8 mouse cellular contexts compared by ENCODE assay signal in the genomic region with DNA sequence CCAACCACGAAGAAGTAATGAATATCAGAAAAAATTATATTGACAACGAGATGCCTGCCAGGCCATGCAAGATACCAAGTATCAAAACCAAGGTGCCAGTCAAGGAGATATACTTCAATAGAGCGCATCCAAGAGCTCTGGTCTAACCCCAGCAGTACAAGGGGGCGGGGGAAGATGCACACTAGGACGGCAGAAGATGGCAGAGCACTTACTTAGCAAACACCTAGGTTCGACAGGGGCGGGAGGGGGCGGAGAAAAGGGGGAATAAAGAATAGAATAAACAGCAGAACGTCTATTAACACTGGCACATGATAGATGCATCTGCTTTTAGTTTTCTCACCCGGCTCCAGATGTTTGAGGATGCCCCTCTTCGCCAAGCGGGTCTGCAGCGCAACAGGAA. TPM values are rescaled to one million over a fixed set of nuclear protein-coding genes. Genes with fewer than 3 reads are reported as not detected.
DNase-seq lines count a peak whose midpoint lies in the region; ATAC-seq and TF ChIP-seq lines count a peak whose summit lies in the region.

No protein-coding gene starts in this region.

- peak overlapping the region; percentile 53 for H3K4me2 ChIP-seq in intestine, embryonic 15.5 days (replicated peaks)
- peak overlapping the region; percentile 58 for H3K4me2 ChIP-seq in neural tube, embryonic 15.5 days

- H3K9ac ChIP-seq in intestine, embryonic 15.5 days, result peak overlapping the region; percentile 37; the same call in 1 of the 2 replicates
- H3K9ac ChIP-seq in neural tube, embryonic 15.5 days (replicated peaks), result peak overlapping the region; percentile 47

- DNase-seq in left cerebral cortex, adult 2 months (ENCODE audit: extremely low spot score in 1 of 2, low spot score in 2 of 2), result no peak
- DNase-seq in left cerebral cortex, postnatal 10 days (ENCODE audit: extremely low spot score in 1 of 2, low spot score in 2 of 2), result no peak
- no peak for DNase-seq in gastrocnemius, postnatal 36 days
- DNase-seq in c-Kit-positive CD71-positive TER-119-positive erythroid progenitor cells, embryonic 14.5 days (ENCODE audit: low spot score), result no peak
- no peak for DNase-seq in right cerebral cortex, adult 18-20 months

- H3K27me3 ChIP-seq in intestine, embryonic 15.5 days (replicated peaks), result no peaks in the 10 kb centered on the region
- H3K27me3 ChIP-seq in neural tube, embryonic 15.5 days (replicated peaks), result no peaks in the 10 kb centered on the region

- no peaks in the 10 kb centered on the region for H3K9me3 ChIP-seq in intestine, embryonic 15.5 days
- no peaks in the 10 kb centered on the region for H3K9me3 ChIP-seq in neural tube, embryonic 15.5 days (replicated peaks)

- no peak for ATAC-seq in intestine, embryonic 15.5 days
- ATAC-seq in neural tube, embryonic 15.5 days (ENCODE audit: low FRiP score), result no peak

- no peaks in the 10 kb centered on the region for H3K36me3 ChIP-seq in intestine, embryonic 15.5 days
- peaks cover 17% of the 10 kb centered on the region for H3K36me3 ChIP-seq in neural tube, embryonic 15.5 days

- 29% methylated on average over 13 of the region's 13 CpGs for WGBS in intestine, embryonic 15.5 days
- WGBS in neural tube, embryonic 15.5 days, result 25% methylated on average over 13 of the region's 13 CpGs

- no peak for TF ChIP-seq CTCF in left cerebral cortex, adult 2 months (IDR thresholded peaks at IDR 0.05)

- intact Hi-C loops in left cerebral cortex, adult 2 months (cut with DNase I), result no loop called here
- intact Hi-C loops in left cerebral cortex, postnatal 10 days (cut with DNase I), result no loop called here
- intact Hi-C loops in gastrocnemius, postnatal 36 days (cut with DNase I), result no loop called here

- H3K4me1 ChIP-seq in brown adipose tissue, adult 24 weeks (ENCODE audit: control insufficient read depth, insufficient read depth, insufficient read length, low read length), result no peaks in the 10 kb centered on the region
- no peaks in the 10 kb centered on the region for H3K4me1 ChIP-seq in intestine, embryonic 15.5 days (replicated peaks)
- peaks cover 16% of the 10 kb centered on the region for H3K4me1 ChIP-seq in neural tube, embryonic 15.5 days

- H3K4me3 ChIP-seq in left cerebral cortex, adult 2 months, result peak overlapping the region; percentile 66
- peak overlapping the region; percentile 67 for H3K4me3 ChIP-seq in brown adipose tissue, adult 24 weeks (ENCODE audit: insufficient read depth, low read depth, low read length)
- peak overlapping the region; percentile 57 for H3K4me3 ChIP-seq in intestine, embryonic 15.5 days (replicated peaks)
- peak overlapping the region; percentile 54 for H3K4me3 ChIP-seq in neural tube, embryonic 15.5 days (replicated peaks)

- no peak overlapping the region for H3K27ac ChIP-seq in left cerebral cortex, adult 2 months
- peak overlapping the region; percentile 66 for H3K27ac ChIP-seq in brown adipose tissue, adult 24 weeks (replicated peaks; ENCODE audit: low read depth, low read length)
- 0 out of 2 replicates have a peak overlapping the region, but pooled peaks have one; percentile 69 for H3K27ac ChIP-seq in intestine, embryonic 15.5 days
- peak overlapping the region; percentile 90 for H3K27ac ChIP-seq in neural tube, embryonic 15.5 days (replicated peaks)

RNA-seq across cellular contexts. Expression of a gene that starts 0.9 kb away (rescaled TPM):
- total RNA-seq in left cerebral cortex, adult 2 months (2021), result 10 to 100 TPM; 80.5 to 83.6 TPM
- total RNA-seq in left cerebral cortex, postnatal 10 days (2021), result 10 to 100 TPM; 77.7 to 81.3 TPM
- 25.0 and 29.5 TPM in 2 replicates for polyA plus RNA-seq in brown adipose tissue, adult 24 weeks (2012; ENCODE audit: insufficient read depth, insufficient read length, missing spikeins)
- 101 and 104 TPM in 2 replicates for polyA plus RNA-seq in intestine, embryonic 15.5 days (2015; fragmentation: Nextera tagmentation; extraction: Ambion mirVana)
- 194 and 201 TPM in 2 replicates for polyA plus RNA-seq in neural tube, embryonic 15.5 days (2015; fragmentation: Nextera tagmentation; extraction: Ambion mirVana)
- 10 to 100 TPM; 21.2 to 22.0 TPM for total RNA-seq in gastrocnemius, postnatal 36 days (2021)

RNA-seq across cellular contexts. Expression of a gene that starts 0.9 kb away (rescaled TPM):
- total RNA-seq in left cerebral cortex, adult 2 months (2021), result 10 to 100 TPM; 19.3 to 27.4 TPM
- 10 to 100 TPM; 25.5 to 34.1 TPM for total RNA-seq in left cerebral cortex, postnatal 10 days (2021)
- 47.7 and 50.3 TPM in 2 replicates for polyA plus RNA-seq in brown adipose tissue, adult 24 weeks (2012; ENCODE audit: insufficient read depth, insufficient read length, missing spikeins)
- 128 and 131 TPM in 2 replicates for polyA plus RNA-seq in intestine, embryonic 15.5 days (2015; fragmentation: Nextera tagmentation; extraction: Ambion mirVana)
- polyA plus RNA-seq in neural tube, embryonic 15.5 days (2015; fragmentation: Nextera tagmentation; extraction: Ambion mirVana), result 152 TPM in 2 replicates
- 10 to 100 TPM; 35.3 to 39.1 TPM for total RNA-seq in gastrocnemius, postnatal 36 days (2021)

RNA-seq across cellular contexts. Expression of a gene that starts 9.4 kb away (rescaled TPM):
- total RNA-seq in left cerebral cortex, adult 2 months (2021), result not detected
- total RNA-seq in left cerebral cortex, postnatal 10 days (2021), result not detected
- polyA plus RNA-seq in brown adipose tissue, adult 24 weeks (2012; ENCODE audit: insufficient read depth, insufficient read length, missing spikeins), result not detected in 2 replicates
- not detected in 2 replicates for polyA plus RNA-seq in intestine, embryonic 15.5 days (2015; fragmentation: Nextera tagmentation; extraction: Ambion mirVana)
- not detected in 2 replicates for polyA plus RNA-seq in neural tube, embryonic 15.5 days (2015; fragmentation: Nextera tagmentation; extraction: Ambion mirVana)
- total RNA-seq in gastrocnemius, postnatal 36 days (2021), result not detected

RNA-seq across cellular contexts. Expression of a gene that starts 11.1 kb away (rescaled TPM):
- total RNA-seq in left cerebral cortex, adult 2 months (2021), result not detected
- not detected for total RNA-seq in left cerebral cortex, postnatal 10 days (2021)
- not detected in 2 replicates for polyA plus RNA-seq in brown adipose tissue, adult 24 weeks (2012; ENCODE audit: insufficient read depth, insufficient read length, missing spikeins)
- polyA plus RNA-seq in intestine, embryonic 15.5 days (2015; fragmentation: Nextera tagmentation; extraction: Ambion mirVana), result not detected in 2 replicates
- not detected in 2 replicates for polyA plus RNA-seq in neural tube, embryonic 15.5 days (2015; fragmentation: Nextera tagmentation; extraction: Ambion mirVana)
- total RNA-seq in gastrocnemius, postnatal 36 days (2021), result not detected

RNA-seq across cellular contexts. Expression of a gene that starts 14.4 kb away (rescaled TPM):
- total RNA-seq in left cerebral cortex, adult 2 months (2021), result 10 to 100 TPM; 31.9 to 39.6 TPM
- total RNA-seq in left cerebral cortex, postnatal 10 days (2021), result 10 to 100 TPM; 43.4 to 47.5 TPM
- polyA plus RNA-seq in brown adipose tissue, adult 24 weeks (2012; ENCODE audit: insufficient read depth, insufficient read length, missing spikeins), result 9.2 and 15.3 TPM in 2 replicates
- polyA plus RNA-seq in intestine, embryonic 15.5 days (2015; fragmentation: Nextera tagmentation; extraction: Ambion mirVana), result 36.5 and 39.5 TPM in 2 replicates
- polyA plus RNA-seq in neural tube, embryonic 15.5 days (2015; fragmentation: Nextera tagmentation; extraction: Ambion mirVana), result 46.9 and 47.3 TPM in 2 replicates
- 1 to 10 TPM; 8.4 to 8.8 TPM for total RNA-seq in gastrocnemius, postnatal 36 days (2021)
